Mouse (Mus musculus) granulocyte monocyte progenitor cell, adult 5-6 weeks (primary cell): Measurements from ENCODE around the gene Scyl1. TPM values are rescaled to one million over a fixed set of nuclear protein-coding genes. Genes with fewer than 3 reads are reported as not detected.

Experiments
- ATAC-seq: replicated peaks from 2 replicates; pipeline ENCODE4 v1.8.0; 2016; ENCODE audit warnings: mild to moderate bottlenecking, moderate TSS enrichment, inconsistent platforms; ENCODE audit not compliant: poor library complexity, severe bottlenecking
- total RNA-seq, 2 experiments: library from RNA; stranded (forward) in 1 of 2; stranded (reverse) in 1 of 2; fragments of 200-712, 200-1000 nt in 1 of 2; fragments of >200 nt in 1 of 2; fragmentation: Nextera tagmentation in 1 of 2; gene quantifications; 2 replicates each; pipeline ENCODE4 v1.2.3; 2014 to 2017

The Scyl1 gene
- total RNA-seq, 2 experiments from 2014 or later, result 22.8 to 47.7 TPM

DNA sequence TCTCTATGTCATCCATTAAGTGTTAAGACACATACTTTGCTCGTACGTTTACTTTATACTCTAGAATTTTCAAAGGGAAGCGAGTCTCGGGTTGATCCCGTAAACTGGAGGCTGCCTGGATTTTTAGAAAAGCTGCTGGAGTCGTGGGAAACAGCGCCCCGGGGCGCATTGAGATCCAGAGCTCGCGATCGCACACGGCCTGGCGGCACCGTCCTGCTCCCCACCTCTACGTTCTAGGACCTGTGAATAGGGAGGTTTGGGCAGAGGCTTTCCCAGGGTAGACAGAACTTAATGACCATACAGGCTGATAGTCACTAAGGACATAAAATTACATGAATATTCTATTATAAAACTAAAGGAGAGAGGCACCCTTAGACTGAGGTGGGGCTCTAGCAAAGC, 32.7 kb upstream of the Scyl1 start:
- no peak for ATAC-seq

DNA sequence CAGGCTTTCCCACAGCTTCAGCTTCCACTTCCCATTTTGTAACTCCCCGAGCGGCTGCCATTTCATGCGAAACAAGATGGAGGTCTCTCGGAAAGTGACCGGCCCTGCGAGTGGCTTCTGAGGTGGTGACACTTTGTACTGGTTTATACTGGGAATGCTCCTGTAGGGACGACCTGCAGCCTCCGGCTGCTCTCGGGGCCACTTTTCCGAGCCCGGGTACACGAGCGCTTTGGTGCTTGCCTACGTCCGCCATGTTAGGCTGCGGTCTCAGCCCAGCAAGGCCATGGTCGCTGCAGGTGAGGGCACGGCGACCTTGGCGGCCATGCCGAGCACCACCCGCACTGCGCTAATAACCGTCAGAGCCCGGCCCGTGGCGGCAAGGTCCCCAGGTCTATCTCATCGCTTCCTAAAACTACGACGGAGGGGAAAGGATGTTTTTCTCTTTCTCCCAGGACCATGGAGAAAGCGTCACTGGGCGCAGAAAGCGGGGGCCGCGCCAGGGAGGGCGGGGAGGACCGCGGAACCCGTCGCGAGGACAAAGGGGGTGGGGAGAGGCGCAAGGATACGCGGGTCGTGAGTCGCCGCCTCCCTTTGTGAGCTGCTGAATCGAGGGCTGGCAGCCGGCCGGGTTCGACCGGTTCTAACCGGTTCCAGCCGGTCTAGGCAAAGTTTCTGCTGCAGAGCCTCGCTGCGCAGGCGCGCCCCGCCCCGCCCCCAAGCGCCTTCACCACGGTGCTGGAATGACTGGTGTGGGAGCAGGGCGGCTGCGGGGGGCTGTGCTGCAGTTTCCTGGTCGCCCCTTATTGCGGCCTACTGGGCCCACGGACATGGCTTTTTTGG, 32.0 kb upstream of the Scyl1 start:
- ATAC-seq, result peak; percentile 60

DNA sequence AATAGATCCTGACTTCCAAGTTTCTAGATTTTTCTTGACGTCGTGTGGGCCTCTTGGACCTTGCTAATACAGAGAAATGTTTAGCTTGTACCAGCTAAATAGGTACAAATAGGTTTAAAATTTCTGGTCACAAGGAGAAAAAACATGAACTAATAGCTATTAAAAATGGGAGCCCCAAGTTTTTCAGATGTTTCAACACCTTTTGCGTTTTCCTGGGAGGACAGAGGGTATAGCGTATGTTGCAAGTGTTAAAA, 31.5 kb upstream of the Scyl1 start:
- no peak for ATAC-seq

DNA sequence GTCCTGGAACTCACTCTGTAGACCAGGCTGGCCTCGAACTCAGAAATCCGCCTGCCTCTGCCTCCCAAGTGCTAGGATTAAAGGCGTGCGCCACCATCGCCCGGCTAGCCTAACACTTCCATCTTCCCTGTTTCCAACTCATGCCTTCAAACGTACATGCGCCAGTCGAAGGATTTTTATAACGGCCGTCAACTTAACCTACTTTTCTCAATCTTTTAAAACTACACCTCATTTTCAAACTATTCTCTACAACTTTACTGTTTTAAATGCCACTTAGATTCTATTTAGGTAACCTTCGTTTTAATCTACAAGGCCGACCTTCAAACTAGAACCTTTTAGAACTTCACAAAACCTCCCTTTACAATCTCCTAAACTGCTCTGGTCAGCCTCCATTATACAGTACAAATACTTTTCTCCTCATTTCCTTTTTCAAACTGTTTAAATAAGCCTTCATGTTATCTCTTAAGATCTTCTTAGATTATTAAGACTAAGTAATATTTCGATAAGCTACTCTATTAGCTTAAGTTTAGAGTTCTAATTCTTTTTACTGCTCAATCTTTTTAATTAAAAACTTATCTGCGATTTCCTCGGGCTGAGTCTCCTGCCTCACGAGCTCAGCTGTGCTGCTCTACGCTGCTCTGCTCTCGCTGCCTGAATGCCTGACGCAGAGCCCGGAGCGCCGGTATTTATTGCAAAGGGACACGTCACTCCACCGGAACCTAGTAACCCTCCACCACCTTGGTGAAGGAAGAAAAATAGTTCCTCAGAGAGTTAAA, 31.0 kb upstream of the Scyl1 start:
- peak; percentile 51 for ATAC-seq

DNA sequence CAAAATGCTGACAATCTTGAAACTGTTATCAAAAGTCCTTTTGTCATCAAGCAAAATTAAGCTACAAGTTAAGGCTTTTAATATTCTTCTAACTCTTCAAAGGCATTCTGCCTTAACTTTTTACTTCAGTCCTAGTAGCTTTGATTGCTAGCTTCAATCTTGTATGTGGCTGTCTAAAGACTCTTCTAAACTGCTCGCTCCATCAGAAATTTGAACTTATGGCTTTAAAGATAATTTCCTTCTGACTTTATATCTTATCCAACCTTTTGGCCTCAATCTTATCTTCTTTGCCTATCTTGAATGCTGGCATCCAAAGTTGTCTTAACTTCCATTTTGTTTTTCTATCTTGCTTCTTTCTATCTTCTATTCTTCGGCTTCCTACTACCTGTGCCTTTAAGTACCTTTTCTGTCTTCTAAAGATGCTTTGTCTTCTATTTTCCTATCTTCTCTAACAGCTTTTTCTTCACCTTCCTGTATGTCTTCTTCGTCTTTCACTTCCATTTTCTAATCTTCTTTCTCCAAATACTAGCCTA, 30.3 kb upstream of the Scyl1 start:
- no peak for ATAC-seq

DNA sequence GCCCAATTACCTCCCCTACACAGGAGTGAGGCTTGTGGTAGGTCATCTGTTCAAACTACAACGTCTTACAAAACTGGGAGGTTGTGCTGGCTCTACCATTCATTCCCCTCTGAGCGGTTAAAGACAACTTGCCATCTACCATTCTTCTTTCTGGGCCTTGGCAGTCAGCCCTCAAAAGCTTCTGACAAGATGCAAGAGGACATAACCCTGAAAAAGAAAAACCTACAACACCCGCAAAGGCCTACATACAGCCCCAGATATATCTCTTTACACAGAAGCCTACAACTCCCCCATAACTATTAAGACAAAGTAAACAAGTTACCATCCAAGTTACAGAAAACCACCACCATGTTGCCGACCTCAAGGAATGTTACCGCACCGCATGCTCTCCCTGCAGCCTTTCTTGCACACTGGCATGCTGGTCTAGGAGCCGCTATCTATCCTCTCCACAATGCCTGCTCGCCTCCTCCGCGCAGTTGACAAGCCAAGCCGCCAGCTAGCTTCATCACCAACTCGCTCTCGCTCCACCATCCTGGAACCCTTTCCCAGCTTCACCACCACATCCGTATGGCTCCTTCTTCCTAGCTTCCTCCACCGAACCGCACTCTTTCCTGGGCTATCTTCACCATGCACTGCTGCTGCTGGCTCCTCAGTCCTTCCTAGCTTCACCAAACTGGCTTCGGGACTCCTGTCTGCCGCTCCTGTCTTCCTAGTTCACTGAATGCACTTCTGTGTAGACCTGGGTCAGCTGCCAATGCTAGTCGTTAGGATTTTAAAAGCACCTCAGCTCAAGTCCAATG, 29.6 kb upstream of the Scyl1 start:
- ATAC-seq, result no peak

DNA sequence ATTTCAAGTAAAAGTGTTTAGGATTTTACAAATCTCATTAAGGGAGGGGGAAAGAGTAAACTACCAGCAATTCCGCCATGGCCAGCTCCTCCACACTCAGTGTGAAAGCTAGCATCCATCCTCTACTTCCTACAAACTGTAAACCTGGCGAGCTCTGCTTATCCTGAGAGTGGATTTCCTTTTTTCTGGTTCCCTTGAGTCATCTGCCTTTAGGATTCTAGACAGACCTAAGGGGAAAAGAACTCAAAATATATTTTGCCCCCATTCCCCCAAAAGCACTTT, 29.1 kb upstream of the Scyl1 start:
- no peak for ATAC-seq

DNA sequence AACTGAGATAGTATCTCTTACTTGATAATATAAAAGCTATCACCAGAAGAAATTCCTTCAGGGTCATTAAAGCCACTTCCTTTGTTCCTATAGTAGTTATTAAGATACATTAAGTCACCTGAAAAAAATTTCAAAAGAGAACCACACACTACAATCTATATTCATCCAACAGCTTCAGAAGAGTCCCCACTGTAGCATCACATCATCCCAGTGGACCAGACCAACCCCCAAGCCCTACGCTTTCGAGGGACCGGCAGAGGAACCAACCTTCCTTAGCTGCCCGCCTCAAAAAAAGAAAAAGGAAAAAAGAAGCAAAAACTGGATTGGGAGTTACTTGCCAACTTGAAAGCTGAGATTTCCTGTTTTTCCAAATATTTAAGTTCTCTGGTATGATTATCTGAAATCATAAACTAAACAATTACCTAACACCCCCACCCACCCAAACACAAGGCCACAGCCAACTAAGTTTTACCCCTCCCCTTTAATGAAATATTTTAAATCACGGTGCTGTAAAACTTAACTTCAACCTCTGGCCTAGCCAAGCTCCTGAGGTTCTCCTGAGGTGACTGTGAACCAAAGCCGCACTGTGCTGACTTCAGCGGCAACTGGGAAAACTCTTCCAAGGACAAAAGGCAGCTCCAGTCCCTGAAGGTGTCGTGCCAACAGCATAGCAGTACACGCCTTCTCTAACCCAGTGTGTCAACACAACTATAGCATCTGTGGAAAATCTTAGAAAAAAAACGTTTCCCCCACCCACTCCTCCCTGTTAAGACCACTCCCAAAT, 28.5 kb upstream of the Scyl1 start:
- no peak for ATAC-seq

DNA sequence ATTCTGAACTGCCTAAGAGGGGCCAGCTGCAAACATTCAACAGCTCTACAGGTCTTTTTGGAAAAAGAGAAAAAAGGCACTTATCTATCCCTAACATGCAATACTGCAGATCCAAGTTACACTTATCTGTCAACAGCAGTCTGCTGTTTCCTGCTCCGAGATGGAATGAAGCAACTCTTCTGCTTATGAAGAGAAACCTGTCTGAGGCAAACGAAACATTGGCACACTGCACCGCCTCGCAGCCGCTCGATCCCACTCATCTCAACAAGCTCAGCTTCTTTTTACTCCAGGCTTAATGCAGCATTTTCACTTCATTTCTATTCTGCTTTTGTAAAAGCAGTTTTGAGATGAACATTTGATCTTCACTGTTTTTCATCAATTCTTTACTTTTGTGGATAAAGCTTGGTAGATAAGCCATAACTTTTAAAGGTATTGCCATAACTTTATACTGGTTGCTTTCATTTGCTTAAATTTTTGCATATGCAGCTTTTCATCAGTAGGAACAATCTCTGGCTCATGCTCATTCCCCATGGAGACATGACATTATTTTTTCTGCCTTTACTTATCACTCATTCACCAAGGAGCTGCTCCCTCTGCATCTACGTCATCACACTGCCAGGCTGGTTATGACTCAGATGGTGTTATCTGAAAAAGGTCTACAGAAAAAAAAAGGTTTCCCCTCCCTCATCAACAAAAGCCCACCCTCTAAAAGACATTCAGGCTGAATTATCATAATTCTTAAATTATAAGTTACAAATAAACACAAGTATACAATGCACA, 27.7 kb upstream of the Scyl1 start:
- ATAC-seq, result no peak

DNA sequence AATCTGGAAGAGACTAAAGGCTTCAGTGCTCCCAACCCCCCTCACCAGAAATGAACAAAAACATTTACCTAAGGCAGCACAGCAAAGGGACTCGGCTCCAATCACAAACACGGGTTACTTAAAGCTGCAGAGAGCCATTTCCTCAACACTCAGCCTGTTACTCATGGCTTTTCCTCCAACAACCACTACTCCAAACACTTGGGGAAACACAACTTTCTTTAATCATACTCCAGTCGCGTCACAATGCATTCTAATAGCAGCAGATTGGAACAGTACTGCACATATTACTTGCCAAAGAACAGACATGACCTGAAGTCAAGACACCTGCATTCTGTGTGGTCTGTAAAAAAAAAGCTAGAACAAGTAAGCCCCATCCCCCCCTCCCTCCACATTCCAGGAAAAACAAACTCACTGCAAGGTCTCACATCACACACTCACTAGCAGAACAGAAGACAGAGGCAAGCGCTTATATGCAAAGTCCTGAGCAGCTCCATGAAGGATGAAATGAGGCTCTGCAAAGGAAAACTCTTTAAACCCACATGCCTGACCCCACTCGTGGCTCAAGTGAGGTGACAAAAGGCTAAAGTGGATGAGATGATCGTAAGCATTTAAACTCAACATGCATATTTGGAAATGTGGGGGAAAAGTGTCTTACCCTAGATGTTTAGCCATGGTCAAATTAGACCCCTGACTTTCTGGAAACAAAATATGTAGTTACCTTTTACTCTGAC, 26.3 kb upstream of the Scyl1 start:
- no peak for ATAC-seq

DNA sequence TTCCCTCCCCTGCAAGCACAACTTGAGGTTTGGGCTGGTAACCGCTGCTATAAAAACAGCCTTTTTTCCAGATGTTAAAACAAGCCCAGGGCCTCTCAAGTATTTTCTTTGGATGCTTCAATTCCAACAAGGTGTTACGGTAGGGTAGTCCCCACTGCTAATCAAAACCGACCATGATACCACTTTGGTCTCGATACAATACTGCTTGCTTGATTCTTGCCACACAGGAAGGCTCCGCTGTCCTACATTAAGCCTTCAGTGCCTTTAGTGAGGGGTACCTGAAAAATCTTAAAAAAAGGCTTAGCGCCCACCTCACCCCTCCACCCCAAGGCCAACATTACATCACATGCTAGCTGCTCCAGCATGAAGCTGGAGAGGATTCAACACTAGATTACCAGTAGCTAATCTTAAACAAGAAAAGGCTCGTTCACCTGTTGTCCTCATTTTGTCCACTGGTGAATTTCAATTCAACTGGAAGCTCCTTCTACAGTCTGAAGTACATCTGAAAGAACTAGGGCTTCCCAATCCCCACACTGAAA, 25.4 kb upstream of the Scyl1 start:
- ATAC-seq, result no peak

DNA sequence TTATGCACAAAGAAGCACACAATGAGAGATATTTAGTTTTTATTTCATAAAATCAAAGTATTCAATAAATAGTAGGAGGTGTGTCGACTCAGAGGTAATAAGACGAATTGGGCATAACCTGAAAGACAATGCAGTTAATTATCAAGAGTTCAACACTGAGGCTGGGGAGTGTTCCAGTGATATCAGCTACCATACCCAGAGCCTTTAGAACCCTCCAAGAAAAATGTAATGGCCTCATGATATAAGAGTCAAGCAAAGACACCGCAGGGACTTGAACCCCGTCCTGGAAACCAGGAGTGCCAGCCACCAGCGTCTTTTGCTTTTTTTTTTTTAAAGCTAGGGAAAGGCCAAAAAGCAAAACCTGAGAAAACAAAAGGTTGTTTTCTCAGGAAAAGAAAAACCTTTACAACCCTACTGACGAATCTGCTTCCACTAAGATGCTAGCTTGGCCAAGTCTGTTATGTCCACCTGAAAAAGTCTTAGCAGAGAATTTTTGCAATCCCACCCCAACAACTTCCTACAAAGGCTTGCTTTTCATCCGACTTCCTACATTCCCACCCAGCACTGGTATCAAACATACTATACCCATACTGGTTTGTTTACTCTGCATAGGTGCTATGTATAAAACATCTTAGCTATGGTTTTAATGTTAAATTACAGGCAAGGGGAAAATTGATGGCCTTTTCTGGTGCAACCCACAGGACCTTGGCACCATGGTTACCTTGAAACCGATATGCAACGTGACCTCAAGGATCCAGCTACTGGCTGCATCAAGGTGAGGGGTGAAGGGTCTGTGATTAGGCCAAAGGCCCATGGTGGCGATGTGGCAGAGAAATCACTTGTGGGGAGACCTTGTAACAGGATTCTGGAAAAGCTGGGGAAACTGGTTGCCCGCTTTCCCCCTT, 24.7 kb upstream of the Scyl1 start:
- ATAC-seq, result no peak

DNA sequence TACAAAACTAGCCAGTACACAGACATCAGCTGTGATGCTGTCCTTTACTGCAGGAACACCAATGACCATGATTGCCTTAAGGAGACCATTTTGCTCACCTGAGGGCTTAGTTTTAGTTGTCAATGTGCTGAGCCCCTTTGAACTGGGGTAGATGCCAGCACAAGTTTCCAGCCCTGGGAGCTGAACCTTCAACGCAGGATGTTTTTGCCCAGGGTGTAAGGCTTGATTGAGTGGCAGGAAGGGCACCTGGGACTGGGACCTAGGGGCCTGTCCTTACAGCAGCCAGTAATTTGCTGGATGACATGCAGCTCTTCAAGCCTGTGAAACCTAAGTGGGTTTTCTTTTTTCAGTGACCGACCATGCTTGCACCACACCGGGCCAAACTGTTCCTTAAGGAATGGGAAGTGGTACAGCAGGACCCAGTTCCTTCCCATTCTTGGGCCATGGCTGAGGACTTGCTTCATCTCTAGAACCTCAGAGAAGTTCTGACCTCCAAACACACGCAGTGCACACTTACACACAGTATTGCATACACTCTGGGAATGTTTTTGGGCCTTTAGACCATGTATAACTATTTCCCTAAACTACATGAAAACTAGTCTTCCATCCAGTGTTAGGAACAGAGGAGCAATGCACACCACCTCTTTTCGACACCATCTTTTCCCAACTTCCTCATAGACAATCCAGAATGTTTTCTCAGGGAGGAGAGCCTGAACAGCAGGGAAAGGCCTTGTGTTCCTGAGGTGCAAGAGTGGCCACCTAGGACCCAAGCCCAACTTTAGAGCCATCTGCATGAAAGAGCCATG, 23.8 kb upstream of the Scyl1 start:
- ATAC-seq, result peak; percentile 35

DNA sequence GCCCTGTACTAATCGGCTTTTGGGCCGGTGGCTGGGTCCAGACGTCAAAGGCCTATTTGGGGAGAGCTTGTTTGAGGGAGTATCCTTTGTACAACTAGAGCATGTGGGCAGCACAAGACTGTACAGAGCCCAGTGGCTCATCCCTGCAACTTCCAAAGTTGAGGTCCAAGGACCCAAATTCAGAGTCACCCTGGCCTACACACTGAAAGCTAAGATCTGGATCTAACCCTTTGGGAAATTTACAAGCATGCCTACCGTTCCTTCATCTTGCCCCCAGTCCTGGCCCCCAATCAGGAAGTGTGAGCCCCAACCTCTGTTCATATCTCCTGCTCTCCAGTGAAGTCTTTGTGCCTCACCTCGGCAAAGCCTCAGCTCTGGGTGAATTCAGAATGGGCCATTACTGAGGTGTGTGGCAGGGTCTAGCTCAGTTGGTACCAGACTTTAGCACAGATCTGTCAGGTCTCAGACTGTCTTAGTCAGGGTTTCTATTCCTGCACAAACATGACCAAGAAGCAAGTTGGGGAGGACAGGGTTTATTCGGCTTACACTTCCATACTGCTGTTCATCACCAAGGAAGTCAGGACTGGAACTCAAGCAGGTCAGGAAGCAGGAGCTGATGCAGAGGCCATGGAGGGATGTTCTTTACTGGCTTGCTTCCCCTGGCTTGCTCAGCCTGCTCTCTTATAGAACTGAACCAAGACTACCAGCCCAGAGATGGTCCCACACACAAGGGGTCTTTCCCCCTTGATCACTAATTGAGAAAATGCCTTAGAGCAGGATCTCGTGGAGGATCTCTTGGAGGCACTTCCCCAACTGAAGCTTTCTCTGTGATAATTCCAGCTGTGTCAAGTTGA, 22.9 kb upstream of the Scyl1 start:
- ATAC-seq, result peak; percentile 20

DNA sequence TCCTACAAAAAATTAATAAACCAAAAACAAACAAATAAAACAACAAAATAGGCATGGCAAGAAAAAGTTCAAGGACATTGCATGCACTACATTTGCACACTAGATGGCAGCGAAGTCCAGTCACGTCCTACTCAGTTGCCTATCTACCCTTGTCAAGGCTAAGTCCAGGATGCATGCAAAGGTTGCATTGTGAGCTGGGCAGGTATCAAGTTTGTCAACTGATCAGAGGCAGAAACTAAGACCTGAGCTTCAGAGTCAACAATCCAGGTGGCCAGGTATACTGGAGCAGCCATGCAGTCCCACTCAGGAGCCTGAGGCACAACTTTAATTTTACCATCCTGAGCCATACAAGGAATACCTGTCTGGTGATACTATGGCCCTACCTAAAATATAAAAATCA, 21.9 kb upstream of the Scyl1 start:
- ATAC-seq, result peak; percentile 33; the same call in 1 of the 2 replicates

DNA sequence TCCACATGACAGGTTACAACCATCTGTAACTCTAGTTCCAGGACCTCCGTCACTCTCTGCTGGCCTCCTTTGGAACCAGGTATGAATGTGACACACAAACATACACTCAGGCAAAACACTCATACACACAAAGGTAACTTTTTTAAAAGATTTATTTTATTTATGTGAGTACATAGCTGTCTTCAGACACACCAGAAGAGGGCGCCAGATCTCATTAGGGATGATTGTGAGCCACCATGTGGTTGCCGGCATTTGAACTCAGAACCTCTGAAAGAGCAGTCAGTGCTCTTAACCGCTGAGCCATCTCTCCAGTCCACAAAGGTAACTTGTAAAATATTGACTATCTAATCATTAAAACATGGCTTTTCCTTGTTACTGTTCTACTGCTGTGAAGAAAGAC, 20.1 kb upstream of the Scyl1 start:
- no peak for ATAC-seq
